Mouse (Mus musculus) cerebellum, adult (tissue): ENCODE data around the gene Pou2af1.
A peak's percentile ranks its signal among the peaks of the same experiment; 100 is the strongest.

Source experiments
- ATAC-seq: cut with Nextera tagmentation; 2 replicates; pipeline ENCODE4 v1.9.2; 2017; ENCODE audit warnings: mild to moderate bottlenecking, moderate library complexity, mixed read lengths; ENCODE audit not compliant: insufficient number of reproducible peaks, low FRiP score, low TSS enrichment

The Pou2af1 gene

DNA sequence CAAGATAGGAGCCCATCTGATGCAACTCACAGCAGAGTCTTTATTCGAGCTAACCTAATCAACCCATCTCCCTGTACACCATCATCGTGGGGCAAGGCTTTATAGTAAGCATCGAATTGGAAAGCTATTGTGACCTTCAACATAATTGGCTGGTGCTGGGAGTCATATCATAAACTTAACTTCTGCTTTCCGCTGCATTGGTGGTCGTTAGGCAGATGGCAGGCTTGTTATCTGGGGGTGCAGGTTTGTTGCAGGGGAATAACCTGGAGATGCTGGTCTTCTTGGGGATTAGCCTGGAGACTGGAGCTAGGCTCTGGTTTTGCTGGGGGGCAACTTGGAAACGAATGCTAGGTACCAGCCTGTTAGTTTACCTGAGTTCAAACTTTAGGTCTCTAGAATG, 2.4 kb downstream of the Pou2af1 start:
- no peak for ATAC-seq

DNA sequence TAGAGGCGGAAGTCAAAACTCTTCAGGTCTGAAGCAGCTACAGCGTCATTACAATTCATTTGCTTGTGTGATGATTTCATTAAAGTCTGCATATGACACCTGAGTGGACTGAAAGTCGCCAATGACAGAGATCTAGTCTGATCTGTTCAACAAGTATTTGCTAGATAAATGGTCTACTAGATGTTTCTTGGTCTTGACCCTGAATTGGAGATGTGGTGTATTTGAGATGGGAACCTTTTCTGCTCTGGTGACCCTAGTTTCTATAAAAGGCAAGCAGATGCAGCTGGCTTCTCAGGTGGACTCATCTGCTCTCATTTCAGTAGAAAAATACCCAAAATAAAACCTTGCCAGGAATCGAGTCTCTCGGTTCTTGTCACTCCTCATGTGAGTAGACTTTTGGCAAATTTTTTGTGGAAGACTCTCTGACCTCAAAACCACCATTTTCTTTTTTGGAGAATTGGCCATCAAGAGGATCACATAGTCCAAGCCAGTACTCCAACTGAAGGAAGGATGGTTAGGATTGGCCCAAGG, 12.2 kb downstream of the Pou2af1 start:
- ATAC-seq = no peak

DNA sequence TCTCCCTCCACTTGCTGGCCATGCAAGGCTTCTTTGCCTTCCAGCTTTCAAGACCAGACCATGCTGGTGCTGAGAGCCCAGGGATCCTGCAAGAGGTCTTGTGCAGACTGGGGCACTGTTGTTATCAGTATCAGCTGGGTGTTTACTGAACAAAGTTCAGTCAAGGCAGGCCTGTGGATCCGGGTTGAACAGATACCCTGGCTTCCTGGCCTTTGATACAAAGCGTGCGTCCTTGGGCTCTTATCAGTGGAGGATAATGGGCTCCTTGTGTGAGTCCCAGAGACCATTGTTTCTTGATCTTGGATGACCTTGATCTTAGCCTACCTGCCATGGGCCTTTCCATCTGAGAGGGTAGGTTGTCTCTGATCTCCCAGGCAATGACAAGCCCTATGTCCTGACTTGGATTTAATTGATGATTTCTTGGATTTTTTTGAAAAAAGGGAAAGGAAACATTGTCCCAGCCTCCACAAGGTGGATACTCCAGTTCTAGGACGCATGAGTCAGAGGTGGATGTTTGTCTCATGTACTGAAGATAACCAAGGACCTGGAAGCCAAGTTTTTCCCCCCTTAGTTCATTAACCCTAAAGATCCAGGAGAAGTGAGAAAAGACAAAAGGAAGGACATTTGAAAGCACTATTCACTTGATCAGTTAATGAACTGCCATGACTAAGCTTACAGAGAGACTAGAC, 17.3 kb downstream of the Pou2af1 start:
- no peak for ATAC-seq

DNA sequence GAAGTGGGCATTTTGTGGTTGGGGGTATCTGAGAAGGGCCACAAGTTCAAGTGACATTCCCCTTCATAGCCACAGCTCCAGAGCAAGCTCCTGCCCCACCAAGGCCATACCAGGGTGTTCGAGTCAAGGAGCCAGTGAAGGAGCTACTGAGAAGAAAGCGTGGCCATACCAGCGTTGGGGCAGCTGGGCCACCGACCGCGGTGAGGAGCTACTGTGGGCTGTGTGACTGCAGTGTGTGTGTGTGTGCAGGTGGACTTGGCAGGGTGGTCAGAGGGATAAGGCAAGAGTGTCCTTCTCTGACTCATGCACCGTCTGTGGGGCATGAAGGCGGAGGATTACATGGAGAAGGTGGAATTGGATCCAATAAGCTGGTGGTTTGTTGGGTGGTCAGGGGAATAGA, 18.7 kb downstream of the Pou2af1 start:
- ATAC-seq = no peak

DNA sequence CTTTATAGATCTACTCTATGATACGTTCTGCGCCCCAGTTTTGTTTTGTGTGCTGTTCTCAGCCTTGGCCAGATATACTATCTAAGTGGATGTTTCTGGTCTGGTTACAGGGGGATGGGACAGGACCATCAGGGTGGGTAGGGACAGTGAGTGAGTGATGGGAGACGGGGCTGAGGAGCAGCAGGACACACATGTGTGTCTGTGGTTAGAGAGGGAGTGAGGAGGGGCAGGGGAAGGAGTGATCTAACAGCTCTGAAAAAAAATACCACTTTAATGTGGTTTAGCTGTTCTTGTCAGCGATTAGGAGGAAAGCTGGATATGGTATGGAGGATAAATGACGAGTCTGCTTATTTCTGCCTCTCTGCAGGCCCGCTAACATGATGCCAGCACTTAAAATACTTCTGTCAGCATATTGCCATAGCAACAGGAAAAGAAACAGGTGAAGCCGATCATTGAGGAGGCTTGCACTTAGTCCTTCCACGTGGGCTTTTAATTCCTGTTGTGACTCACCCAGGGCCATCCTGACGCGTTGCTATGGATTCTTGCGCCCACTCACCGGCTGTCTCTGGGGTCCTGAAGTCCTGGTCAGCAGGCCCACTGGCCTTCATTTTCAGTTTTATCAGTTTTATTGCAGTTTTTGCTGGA, 25.4 kb downstream of the Pou2af1 start:
- ATAC-seq = no peak

DNA sequence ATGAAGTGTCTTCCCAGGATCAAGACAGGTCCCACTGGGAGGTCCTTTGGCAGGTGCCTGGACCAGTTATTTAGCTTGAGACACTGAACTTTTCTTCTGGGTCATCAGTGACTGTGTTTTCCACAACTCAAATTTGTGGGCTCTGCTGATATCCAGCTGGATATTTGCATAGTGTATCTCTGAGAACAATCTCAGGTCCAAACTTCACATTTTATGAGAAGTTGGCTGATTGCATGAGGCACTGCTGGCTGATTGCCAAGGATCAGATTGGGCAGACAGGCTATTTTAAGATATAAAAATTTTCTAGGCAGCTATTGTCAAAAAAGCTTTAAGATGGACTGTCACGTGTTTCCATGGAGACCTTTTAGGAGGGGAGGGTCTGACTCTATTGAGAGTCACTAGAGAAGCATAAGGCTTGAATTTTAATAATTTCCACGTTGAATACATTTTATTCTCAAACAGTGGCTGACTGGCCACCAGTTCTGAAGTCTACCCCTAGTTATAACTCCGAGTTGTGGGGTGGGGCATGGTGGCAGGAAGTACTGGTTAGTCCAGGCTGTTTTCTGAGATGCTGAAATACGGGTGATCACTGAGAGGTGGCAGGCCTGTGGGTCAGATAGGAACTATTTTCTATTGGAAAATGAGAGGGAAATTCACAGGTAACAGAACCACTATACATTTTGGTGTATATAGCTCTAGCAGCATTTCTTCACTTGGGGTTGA, 43.4 kb downstream of the Pou2af1 start:
- no peak for ATAC-seq

DNA sequence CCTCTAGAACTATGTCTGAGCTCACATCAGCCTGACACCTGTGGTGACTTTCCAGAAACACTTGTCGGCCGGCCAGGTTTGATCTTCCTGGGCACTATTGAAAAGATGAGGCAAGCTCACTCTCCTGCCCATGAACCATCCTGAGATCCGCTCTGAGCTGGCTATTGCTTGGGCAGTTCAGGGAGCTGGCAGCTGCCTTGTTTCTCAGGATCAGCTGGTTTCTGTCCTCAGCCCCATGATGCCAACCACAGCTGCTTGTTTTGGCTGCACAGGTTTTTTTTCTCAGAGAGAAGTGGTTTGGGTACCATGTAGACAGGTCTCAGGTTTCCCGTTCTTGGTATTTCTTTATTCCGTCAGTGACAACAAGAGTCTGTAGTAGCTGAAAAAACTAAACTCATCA, 44.9 kb downstream of the Pou2af1 start:
- ATAC-seq = no peak

DNA sequence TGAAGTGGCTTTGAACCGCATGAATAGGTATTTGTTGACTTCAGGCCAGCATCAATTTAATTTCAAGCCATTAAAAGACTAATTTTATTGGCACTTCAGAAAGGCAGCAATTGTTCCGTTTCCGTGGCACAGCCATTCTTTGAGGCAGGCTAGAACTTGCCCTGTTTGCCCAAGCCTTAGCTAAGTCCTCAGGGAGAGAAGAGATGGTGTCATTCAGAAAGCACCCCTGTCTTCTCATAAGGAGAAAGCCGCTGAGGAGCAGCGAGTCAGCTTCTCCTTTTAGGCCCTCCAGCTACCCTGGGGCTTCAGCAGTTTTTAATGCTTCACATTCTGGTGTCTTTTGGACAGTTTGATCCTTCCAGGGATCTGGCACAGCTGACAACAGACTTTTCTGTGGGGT, 55.3 kb downstream of the Pou2af1 start:
- ATAC-seq = no peak

DNA sequence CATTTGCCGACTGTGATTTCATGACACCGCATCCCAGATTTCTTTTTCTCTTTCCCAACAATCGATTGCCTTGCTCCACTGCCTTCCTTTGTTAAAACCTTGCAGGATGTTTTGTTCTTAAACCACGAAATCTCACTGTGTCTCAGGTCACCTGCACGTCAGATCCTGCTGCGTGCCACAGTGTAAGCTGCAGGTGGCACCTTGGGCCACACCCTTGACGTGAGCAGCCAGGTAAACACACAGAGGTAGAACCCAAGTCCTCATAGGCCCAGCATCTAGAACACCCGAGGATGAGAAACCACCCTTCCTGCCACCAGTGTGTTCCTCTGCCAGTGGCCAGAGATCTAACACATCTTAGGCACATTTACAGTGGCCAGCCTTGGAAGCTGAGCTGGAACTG, 57.6 kb downstream of the Pou2af1 start:
- no peak for ATAC-seq

DNA sequence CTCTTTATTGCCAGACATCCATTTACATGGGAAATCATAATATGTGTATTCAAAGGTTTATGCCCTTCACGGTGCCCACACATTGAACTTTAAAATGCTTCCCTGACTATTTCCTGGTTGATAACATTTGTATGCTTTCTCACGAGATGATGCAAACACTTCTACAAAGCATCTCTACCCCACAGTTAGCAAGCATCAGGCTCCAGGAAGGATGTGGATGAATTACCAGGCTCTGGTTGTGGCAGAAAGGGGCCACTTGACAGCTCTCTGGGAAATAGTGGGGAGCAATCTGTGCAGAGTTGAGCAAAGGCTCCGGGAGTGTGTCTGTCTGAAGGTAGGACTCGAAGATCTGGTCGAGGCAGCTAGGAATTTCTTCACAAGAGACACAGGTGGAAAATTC, 58.6 kb downstream of the Pou2af1 start:
- no peak for ATAC-seq

DNA sequence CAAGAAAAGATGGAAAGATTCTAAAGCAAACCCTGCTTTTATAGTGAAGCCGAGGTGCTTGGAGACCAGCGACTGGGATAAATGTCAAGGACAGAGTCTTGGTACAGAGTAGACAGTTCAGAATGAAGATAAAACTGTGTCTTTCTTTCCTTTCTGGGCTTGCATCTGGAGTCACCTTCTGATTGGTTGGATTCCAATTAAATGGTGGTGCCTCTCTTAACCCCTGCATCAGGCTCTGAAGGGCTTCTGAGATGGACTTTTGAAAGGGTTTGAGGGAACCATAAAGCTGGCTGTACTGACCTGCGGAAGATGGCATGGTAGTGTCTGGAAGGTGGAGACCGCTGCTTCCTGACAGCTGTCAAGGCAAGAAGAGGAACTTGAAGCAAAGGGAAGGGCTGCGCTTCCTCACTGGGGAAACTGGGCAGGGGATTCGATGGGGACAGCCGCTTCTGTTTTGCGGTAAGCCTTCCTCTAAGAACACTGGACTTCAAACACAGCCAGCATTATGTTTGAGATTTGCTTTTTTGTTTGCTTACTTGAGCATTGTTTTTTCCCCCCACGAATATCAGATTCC, 60.2 kb downstream of the Pou2af1 start:
- ATAC-seq = no peak

DNA sequence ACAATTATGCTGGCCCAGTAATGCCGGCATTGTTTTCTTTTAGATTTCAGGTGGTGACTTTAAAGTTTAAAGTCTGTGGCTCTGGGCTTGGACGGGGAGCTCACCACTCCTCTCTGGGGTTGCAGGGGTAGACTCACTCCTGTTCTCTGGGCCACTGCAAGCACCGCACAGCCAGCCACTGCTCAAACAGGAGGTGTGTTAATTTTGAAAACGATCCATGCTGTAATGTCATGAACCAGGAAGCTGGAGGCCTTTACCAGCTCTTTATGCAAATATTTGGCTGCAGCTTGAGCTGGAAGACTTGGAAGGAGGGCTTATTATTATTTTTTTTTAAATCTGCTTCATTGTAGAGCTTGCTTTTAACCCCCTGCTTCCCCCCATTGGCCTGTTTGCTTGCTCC, 61.2 kb downstream of the Pou2af1 start:
- no peak for ATAC-seq

DNA sequence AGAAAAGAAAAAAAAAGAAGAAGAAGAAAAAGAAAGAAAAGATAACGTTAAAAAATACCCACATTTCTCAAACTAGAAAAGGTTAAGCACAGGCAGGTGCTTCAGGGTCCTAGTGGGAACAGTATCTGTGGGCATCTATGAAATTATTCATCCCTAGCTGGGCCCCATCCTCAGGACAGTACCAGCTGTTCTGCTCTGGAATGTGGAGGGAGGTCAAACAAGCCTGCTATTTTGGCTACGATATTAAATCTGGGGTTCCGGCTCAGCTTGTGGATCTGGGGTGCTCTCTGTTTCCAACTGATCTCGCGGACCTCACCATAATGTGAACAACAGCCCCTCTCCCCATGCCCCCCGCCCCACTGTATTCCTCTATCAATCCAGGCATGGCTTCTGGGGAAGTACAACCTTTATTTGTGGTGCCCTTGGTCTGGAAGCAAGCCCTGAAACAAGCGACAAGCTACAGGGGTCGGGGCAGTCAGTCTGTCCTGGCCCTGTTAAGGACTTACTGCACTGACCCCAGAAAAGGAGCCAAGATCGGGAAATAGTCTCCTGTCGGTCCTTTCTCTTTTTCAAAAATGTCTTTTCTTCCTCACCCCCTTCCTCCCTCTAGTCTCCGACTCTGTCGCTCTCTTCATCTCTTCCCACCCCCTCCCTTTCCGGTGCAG, 64.5 kb downstream of the Pou2af1 start:
- ATAC-seq = no peak

DNA sequence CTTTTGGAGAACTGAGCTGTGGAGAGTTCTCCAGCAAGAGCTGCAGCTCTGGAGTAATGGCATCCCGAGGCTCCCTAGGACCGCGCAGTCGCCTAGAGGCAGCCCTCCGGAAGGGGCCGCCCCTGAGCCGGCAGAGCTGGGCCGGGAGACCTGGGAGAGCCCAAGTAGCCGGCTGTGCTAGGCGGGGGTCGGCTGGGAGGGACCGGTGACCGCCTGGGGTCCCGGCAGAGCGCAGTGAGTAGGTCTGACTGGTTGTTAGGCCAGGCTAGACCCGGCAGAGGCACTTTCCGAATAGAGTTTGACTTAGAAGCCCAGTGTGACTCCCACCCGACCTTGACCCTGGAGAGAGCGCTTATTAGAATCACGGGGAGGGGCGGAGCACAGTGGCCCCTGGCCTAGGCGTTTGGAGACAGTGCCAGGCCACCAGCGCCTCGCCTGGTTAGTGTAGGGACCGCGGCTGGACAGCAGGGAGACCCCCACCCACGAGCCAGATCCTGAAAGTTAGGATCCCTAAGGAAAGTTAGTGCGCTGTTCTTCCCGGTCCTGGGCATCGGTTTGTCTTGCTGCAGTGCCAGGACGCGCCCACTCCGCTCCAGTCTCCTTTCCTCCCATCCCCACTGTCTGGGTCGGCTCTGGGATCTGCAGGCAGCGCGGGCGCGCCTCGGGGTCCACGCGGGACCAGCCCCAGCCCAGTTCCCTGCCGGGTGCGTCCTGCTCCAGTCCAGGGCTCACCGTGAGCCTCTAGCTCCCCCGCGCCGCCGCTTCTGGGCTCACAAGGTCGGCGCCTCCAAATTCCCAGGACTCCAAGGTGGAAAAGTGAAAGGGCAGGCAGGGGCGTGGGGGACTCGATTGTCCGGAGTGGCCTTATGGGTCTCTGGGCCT, 65.2 kb downstream of the Pou2af1 start, which contains the start of gene Colca2:
Gene Colca2, minus strand, starts transcription at position 70 of the 882 bp plus-strand sequence.
- peak; percentile 61 for ATAC-seq

DNA sequence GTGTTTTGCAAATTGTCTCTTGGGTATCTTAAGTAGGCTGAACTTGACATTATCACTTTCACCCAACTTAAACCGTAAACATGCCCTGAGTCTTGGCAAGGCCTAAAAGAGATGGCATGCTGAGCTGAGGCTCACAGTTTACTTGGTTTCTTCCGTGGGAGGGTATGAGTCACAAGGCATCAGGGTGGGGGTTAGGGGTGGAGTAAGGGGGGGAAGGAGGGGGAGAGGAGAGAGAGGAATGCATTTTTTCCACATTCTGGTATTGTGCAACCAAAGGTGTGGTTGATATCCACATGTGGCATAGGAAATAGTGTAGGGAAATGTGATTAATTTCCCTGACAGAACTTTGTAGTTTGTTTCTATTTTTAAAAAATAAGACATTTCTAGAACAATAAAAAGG, 72.6 kb downstream of the Pou2af1 start:
- ATAC-seq = no peak
